Mouse (Mus musculus) limb, embryonic 12.5 days (tissue): ENCODE data around the gene Agpat2. TPM values are rescaled to one million over a fixed set of nuclear protein-coding genes. Genes with fewer than 3 reads are reported as not detected.

Source experiments
- ATAC-seq: fragments of 200-750 bp; cut with Nextera tagmentation; 2 replicates; pipeline ENCODE4 v1.8.0; 2017; ENCODE audit warnings: low read depth, moderate TSS enrichment; ENCODE audit not compliant: insufficient number of reproducible peaks, insufficient read depth, low FRiP score, low TSS enrichment
- H3K27ac ChIP-seq: fragments of 300-500 bp; sonication (generic); 2 replicates; pipeline ENCODE4 v1.5.1; 2016; ENCODE audit warnings: mild to moderate bottlenecking, moderate library complexity
- H3K27me3 ChIP-seq: fragments of 300-500 bp; sonication (generic); 2 replicates; pipeline ENCODE4 v1.6.1; 2016; ENCODE audit warnings: mild to moderate bottlenecking, moderate library complexity
- H3K36me3 ChIP-seq: fragments of 300-500 bp; sonication (generic); 2 replicates; pipeline ENCODE4 v1.6.1; 2016; ENCODE audit warnings: mild to moderate bottlenecking, moderate library complexity
- H3K4me1 ChIP-seq: fragments of 300-500 bp; sonication (generic); replicated peaks from 2 replicates; pipeline ENCODE4 v1.6.1; 2016
- H3K4me2 ChIP-seq: fragments of 300-500 bp; sonication (generic); 2 replicates; pipeline ENCODE4 v1.6.1; 2016; ENCODE audit warnings: mild to moderate bottlenecking, moderate library complexity
- H3K4me3 ChIP-seq: fragments of 300-500 bp; sonication (generic); replicated peaks from 2 replicates; pipeline ENCODE4 v1.5.1; 2016; ENCODE audit warnings: mild to moderate bottlenecking
- H3K9ac ChIP-seq: fragments of 300-500 bp; sonication (generic); replicated peaks from 2 replicates; pipeline ENCODE4 v1.6.1; 2016; ENCODE audit warnings: mild to moderate bottlenecking, moderate library complexity
- H3K9me3 ChIP-seq: fragments of 300-500 bp; sonication (generic); 2 replicates; pipeline ENCODE4 v1.6.1; 2016; ENCODE audit warnings: mild to moderate bottlenecking, moderate library complexity
- whole genome bisulfite sequencing: fragments of 180-500 bp; shearing (Covaris S2); methylation state at CpG from one replicate; pipeline ENCODE4 v1.1.7; 2016; 5-methylcytosine and 5-hydroxymethylcytosine counted together
- polyA plus RNA-seq: library from polyadenylated mRNA; unstranded; fragments of >200 nt; fragmentation: Nextera tagmentation; extraction: Ambion mirVana; gene quantifications from 2 replicates; pipeline ENCODE4 v1.2.1, GENCODE M21; 2016

Agpat2 gene
- polyA plus RNA-seq, 1 experiment from 2014 or later, result 17.1 TPM

DNA sequence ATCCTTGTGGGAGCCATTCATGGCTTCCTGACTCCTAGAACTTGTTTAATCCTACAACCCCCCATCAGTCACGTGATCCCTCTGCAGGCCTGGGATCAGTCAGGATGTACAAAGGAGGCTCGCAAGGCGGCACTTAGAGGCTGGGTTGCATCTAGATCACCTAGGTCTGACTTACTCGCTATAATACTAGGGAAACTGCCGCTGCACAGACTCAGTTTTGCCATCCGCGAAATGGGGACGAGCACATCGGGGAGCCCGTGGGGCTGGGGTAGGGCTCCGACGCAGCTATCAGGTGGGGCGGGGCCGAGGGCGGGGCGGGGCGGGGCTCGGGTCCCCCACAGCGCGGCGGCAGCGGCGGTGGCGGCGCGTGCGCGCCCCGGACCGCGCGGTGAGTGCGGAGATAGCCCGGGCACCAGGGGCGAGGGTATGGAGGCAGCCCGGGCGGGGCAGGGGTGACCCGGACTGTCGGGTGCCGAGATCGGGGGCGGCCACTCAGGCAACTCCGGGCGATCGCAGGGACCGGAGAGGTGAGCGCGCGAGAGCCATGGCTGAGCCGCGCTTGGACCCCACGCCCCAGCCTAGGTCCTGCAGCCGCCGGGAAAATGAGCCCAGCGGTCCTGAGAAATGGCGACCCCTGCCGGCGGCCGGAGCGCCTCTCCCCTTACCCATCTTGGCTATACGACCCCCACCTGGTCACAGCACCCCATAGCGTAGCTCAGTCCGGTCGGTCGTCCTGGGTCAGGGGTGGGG, 17.7 kb downstream of the Agpat2 start, which contains the start of gene Gm20532:
Gene Gm20532, plus strand, starts transcription at position 346 of the 750 bp plus-strand sequence.
- peak; percentile 85 for ATAC-seq
- WGBS, result 1% methylated on average over 63 of the region's 65 CpGs
- peak within 1 kb of the TSS; percentile 72 for H3K27ac ChIP-seq
- H3K9ac ChIP-seq, result peak within 1 kb of the TSS; percentile 75
- no peaks in the 10 kb centered on the region for H3K36me3 ChIP-seq
- no peaks in the 10 kb centered on the region for H3K9me3 ChIP-seq
- H3K27me3 ChIP-seq, result no peaks in the 10 kb centered on the region; the same call in 1 of the 2 replicates
- H3K4me2 ChIP-seq, result peak within 1 kb of the TSS; percentile 72
- peaks cover 20% of the 10 kb centered on the region for H3K4me1 ChIP-seq
- H3K4me3 ChIP-seq, result peak within 1 kb of the TSS; percentile 65

DNA sequence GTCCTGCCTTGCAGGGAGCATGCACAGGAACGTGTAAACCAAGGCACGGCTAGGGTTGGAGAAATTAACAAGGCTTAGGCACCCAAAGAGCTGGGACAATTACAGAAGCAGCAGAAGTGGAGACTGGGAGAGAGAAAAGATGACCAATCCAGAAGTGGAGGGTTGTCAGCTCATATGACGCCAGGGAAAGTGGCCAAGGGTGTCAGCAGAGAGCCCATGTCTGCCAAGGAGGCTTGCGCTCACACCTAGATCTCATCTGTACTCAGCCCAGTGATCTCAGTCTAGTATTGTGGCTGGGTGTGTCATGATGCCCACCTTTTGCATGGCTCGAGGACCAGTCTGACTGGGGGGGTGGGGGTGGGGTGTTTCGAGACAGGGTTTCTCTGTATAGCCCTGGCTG, 18.5 kb downstream of the Agpat2 start:
- Histone ChIP-seq H3K4me3 (peak overlapping the region; percentile 65), H3K27me3 (no peaks in the 10 kb centered on the region; the same call in 1 of the 2 replicates), H3K4me1 (peaks cover 20% of the 10 kb centered on the region), H3K9me3 (no peaks in the 10 kb centered on the region), H3K36me3 (no peaks in the 10 kb centered on the region), H3K4me2 (no peak overlapping the region), H3K9ac (0 out of 2 replicates have a peak overlapping the region, but pooled peaks have one; percentile 8), H3K27ac (peak overlapping the region; percentile 72; the same call in 1 of the 2 replicates)
- 59% methylated on average over 6 of the region's 6 CpGs for WGBS
- ATAC-seq, result no peak

DNA sequence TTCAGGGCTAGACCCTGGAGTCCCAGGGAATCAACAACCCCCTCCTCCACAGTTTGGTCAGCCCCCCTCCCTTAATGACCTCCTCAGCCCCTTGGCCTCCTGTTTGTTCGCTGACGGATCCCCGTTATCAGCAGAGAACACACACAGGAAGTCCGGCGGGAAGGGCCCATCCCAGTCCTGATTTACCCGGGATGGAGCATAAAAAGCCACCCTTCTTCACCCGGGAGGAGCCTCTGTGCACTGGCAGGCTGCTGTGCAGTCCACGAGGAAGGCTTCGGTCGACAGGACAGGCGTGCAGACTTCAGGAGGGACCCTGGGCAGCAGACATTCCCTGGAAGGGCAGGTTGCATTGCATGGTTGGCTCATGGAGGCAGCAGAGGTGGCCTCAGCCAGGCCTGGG, 20.6 kb downstream of the Agpat2 start:
- peak overlapping the region; percentile 31; the same call in 1 of the 2 replicates for H3K9ac ChIP-seq

DNA sequence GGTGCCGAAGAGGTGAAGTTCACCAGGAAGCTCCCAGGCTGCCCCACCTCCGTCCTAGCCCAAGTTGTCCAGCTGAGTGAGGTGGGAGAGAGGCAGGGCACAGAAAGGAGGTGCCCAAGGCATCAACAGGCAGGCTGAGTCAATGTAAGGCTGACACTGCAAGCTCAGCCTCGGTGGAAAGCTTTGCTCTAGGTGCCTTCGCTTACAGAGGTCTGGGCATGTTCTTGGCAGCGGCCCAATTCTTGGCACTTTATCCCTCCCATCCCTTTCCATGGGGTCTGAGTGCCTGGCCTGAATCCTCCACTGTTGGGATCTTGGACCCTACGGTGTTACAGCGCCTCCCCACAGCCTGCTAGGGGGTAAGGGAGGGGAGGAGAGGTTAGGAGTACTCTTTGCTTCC, 21.5 kb downstream of the Agpat2 start:
- H3K36me3 ChIP-seq, result no peaks in the 10 kb centered on the region
- ATAC-seq, result no peak
- H3K4me1 ChIP-seq, result peaks cover 24% of the 10 kb centered on the region
- H3K4me2 ChIP-seq, result no peak overlapping the region
- H3K4me3 ChIP-seq, result no peak overlapping the region
- no peak overlapping the region for H3K9ac ChIP-seq
- 73% methylated on average over 7 of the region's 7 CpGs for WGBS
- H3K27me3 ChIP-seq, result no peaks in the 10 kb centered on the region; the same call in 1 of the 2 replicates
- H3K9me3 ChIP-seq, result no peaks in the 10 kb centered on the region
- H3K27ac ChIP-seq, result 0 out of 2 replicates have a peak overlapping the region, but pooled peaks have one; percentile 45

More for the DNA sequence above, 20.6 kb downstream of the Agpat2 start:
- peak overlapping the region; percentile 45; the same call in 1 of the 2 replicates for H3K27ac ChIP-seq
- no peaks in the 10 kb centered on the region for H3K9me3 ChIP-seq
- 56% methylated on average over 11 of the region's 11 CpGs for WGBS
- peak overlapping the region; percentile 17 for H3K4me3 ChIP-seq
- no peaks in the 10 kb centered on the region for H3K36me3 ChIP-seq
- no peaks in the 10 kb centered on the region; the same call in 1 of the 2 replicates for H3K27me3 ChIP-seq
- peaks cover 20% of the 10 kb centered on the region for H3K4me1 ChIP-seq
- no peak for ATAC-seq
- H3K4me2 ChIP-seq, result no peak overlapping the region

DNA sequence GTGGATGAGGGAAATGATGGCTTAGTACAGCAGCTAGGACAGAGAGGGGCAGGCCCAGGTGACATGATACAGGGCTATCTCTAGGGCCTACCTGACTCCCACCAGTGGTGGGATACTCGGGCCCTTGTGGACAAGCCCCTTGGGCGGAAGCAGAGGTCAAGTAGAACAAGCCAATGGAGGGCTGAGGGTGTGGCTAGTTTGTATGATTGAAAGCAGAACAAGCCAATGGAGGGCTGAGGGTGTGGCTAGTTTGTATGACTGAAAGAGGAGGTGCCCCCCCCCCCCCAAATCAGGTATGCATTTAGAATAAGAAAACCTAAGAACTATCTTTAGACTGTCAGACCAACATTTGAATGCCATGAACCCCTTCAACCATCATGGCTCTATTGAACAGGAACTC, 22.0 kb downstream of the Agpat2 start:
- no peaks in the 10 kb centered on the region for H3K36me3 ChIP-seq
- no peaks in the 10 kb centered on the region; the same call in 1 of the 2 replicates for H3K27me3 ChIP-seq
- H3K4me3 ChIP-seq, result no peak overlapping the region
- ATAC-seq, result no peak
- peaks cover 20% of the 10 kb centered on the region for H3K4me1 ChIP-seq
- no peak overlapping the region for H3K9ac ChIP-seq
- no peak overlapping the region for H3K4me2 ChIP-seq
- no peaks in the 10 kb centered on the region for H3K9me3 ChIP-seq
- H3K27ac ChIP-seq, result no peak overlapping the region
- 57% methylated on average over 2 of the region's 2 CpGs for WGBS

DNA sequence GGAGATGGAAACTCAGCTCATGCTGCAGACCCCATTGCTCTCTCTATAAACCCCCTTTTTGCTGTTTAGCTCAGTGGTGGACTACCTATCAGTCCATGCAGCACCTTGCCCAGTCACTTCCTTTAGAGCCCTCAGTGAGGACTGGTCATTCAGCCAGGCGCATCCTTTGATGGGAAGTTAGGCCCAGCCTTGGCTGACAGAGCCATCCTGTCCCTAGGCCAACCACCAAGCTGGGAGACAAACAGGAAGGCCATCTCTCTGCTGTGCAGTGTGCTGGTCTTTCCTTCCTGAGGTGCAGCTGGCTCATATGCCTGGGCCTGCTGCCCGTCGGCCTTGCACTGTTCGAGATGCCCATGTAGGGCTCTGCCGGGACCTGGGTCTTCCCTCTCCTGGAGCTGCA, 23.5 kb downstream of the Agpat2 start:
- H3K4me1 ChIP-seq, result peaks cover 11% of the 10 kb centered on the region
- no peaks in the 10 kb centered on the region for H3K9me3 ChIP-seq
- no peak overlapping the region for H3K4me2 ChIP-seq
- H3K4me3 ChIP-seq, result no peak overlapping the region
- no peaks in the 10 kb centered on the region for H3K36me3 ChIP-seq
- H3K27me3 ChIP-seq, result no peaks in the 10 kb centered on the region; the same call in 1 of the 2 replicates
- H3K27ac ChIP-seq, result no peak overlapping the region
- H3K9ac ChIP-seq, result no peak overlapping the region
- WGBS, result 93% methylated on average over 5 of the region's 5 CpGs
- no peak for ATAC-seq

DNA sequence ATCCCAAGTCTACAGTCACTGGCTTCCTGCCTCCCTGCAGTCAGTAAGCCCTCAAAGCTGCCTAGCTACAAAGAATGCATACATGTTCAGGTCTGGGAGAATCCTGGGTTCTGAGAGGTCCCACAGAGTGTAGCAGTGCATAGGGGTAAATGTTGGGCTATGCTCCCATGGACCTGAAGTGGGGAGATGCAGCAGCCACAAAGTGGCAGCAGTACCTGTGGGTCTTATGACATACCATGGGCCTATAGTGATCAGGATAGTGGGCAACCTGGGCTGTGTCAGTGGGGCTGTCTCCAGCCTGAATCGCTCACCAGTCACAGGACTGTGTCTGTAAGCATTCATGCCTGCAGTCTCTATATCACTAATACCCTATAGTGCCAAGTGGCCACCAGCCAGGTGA, 24.5 kb downstream of the Agpat2 start, which contains the start of gene Egfl7:
Gene Egfl7, plus strand, starts transcription at position 301 of the 400 bp plus-strand sequence.
- WGBS, result 92% methylated on average over 1 of the region's 1 CpGs
- H3K4me2 ChIP-seq, result no peak within 1 kb of the TSS
- peaks cover 11% of the 10 kb centered on the region for H3K4me1 ChIP-seq
- peak within 1 kb of the TSS; percentile 64; the same call in 1 of the 2 replicates for H3K27ac ChIP-seq
- ATAC-seq, result no peak
- no peak within 1 kb of the TSS for H3K9ac ChIP-seq
- H3K4me3 ChIP-seq, result no peak within 1 kb of the TSS
- H3K36me3 ChIP-seq, result no peaks in the 10 kb centered on the region
- H3K9me3 ChIP-seq, result no peaks in the 10 kb centered on the region
- no peaks in the 10 kb centered on the region; the same call in 1 of the 2 replicates for H3K27me3 ChIP-seq

DNA sequence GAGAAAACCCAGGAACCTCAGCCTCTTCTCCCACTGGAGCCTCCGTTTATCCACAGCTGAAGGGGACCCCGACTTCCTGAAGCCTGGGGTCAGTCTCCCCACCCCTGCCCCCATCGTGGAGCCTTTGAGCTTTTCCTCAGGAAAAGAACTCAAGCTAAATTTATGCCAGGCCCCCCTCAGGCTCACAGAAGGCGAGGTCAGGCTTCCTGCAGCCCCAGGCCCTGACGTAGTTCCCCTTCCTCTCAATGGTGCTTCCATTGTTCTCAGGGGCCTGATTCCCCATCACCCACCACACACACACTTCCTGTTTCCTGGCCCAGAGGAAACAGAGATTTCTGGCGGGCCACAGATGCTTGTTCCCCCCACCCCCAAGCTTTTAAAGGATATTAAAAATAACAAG, 25.8 kb downstream of the Agpat2 start:
- Histone ChIP-seq H3K4me3 (no peak overlapping the region), H3K36me3 (no peaks in the 10 kb centered on the region), H3K9ac (no peak overlapping the region; the same call in 1 of the 2 replicates), H3K4me1 (peaks cover 11% of the 10 kb centered on the region), H3K9me3 (no peaks in the 10 kb centered on the region), H3K27me3 (0 out of 2 replicates have a peak, but pooled peaks cover under 1% of the 10 kb centered on the region), H3K4me2 (no peak overlapping the region), H3K27ac (peak overlapping the region; percentile 64)
- 43% methylated on average over 6 of the region's 6 CpGs for WGBS
- no peak for ATAC-seq

DNA sequence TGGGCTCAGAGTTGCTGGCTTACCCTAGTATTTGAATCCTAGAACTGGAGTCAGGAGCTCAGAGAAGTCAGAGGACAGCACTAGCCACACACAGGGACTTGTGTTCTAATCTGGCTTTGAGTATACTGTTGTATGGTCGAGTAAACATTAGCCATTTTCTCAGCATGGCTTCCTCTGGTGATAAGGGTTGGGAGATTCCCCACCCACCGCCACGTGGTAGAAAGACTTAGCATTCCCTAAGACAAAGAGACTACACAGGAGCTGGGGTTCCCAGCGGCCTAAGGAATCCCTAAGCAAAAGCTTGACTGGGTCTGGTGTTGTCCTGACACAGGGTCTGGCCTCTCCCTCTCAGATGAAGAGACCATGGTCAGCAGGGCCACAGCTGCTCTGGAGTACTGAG, 27.8 kb downstream of the Agpat2 start:
- no peak overlapping the region for H3K27ac ChIP-seq
- no peaks in the 10 kb centered on the region for H3K9me3 ChIP-seq
- H3K36me3 ChIP-seq, result no peaks in the 10 kb centered on the region
- no peak overlapping the region for H3K4me2 ChIP-seq
- ATAC-seq, result no peak
- 0 out of 2 replicates have a peak, but pooled peaks cover 4% of the 10 kb centered on the region for H3K27me3 ChIP-seq
- WGBS, result 71% methylated on average over 4 of the region's 4 CpGs
- no peak overlapping the region for H3K9ac ChIP-seq
- H3K4me3 ChIP-seq, result no peak overlapping the region
- peaks cover 11% of the 10 kb centered on the region for H3K4me1 ChIP-seq

DNA sequence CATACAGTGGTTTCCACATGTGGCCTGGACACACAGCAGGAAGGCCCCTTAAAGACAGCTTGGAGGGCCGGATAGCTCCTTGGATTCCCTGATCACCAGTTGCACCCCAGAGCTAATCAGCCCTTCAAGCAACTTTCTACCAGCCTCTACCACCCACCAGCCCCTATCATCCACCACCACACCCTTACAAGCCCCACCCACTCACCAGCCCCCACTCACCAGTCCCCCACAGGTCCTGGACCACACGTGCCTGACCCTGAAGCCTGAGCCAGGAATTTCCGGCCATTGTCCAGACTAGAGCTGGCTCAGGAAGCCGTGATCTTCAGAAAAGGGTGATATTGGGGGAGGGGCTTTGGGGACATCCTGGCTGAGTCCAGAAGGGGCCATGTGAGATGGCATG, 28.4 kb downstream of the Agpat2 start:
- H3K27me3 ChIP-seq, result 0 out of 2 replicates have a peak, but pooled peaks cover 4% of the 10 kb centered on the region
- H3K36me3 ChIP-seq, result no peaks in the 10 kb centered on the region
- H3K4me3 ChIP-seq, result no peak overlapping the region
- WGBS, result 62% methylated on average over 4 of the region's 4 CpGs
- H3K4me1 ChIP-seq, result peaks cover 11% of the 10 kb centered on the region
- H3K27ac ChIP-seq, result no peak overlapping the region
- no peak for ATAC-seq
- H3K9me3 ChIP-seq, result no peaks in the 10 kb centered on the region
- H3K9ac ChIP-seq, result no peak overlapping the region
- H3K4me2 ChIP-seq, result no peak overlapping the region

DNA sequence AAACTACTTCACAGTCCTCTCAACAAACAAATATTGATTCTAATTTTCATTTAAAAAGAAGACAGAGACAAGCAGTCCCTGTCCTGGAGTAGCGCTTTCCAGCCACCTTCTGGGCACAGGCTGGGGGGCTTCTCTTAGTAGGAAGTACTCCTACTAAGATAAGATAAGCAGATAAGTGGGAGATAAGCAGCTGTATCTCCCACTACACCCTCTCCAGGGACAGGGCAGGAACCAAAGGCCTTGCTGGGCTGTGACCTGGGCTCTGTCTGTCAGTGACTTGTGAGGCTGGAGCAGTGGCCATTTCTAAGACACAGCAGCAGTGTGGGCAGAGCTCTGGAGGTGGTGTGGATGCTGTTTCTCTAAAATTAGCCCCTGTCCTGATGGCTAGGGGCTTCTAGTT, 28.8 kb downstream of the Agpat2 start:
- Histone ChIP-seq H3K4me1 (peaks cover 11% of the 10 kb centered on the region), H3K27me3 (0 out of 2 replicates have a peak, but pooled peaks cover 4% of the 10 kb centered on the region), H3K4me2 (no peak overlapping the region), H3K36me3 (no peaks in the 10 kb centered on the region), H3K9ac (no peak overlapping the region), H3K4me3 (no peak overlapping the region), H3K27ac (no peak overlapping the region), H3K9me3 (no peaks in the 10 kb centered on the region)
- 86% methylated on average over 1 of the region's 1 CpGs for WGBS
- ATAC-seq, result no peak
